Mouse (Mus musculus) spleen, adult 2 months (tissue): ENCODE data around the gene Syt3. TPM values are rescaled to one million over a fixed set of nuclear protein-coding genes. Genes with fewer than 3 reads are reported as not detected.

Experiments
- DNase-seq, 2 experiments: peaks; one replicate each; pipeline versions ENCODE4 v3.0.0 to v3.0.0-alpha.2; 2012 to 2021; ENCODE audit warnings: low spot score in 2 of 2, low read depth in 1 of 2
- H3K27ac ChIP-seq: fragments of 200-500 bp; 2 replicates; pipeline ENCODE4 v1.5.1; 2012; ENCODE audit warnings: low read length, inconsistent platforms; ENCODE audit not compliant: insufficient read depth
- H3K27me3 ChIP-seq: fragments of 200-500 bp; 2 replicates; pipeline ENCODE4 v1.6.1; 2012; ENCODE audit warnings: mild to moderate bottlenecking, moderate library complexity, low read length, inconsistent platforms; ENCODE audit not compliant: control insufficient read depth, insufficient read depth
- H3K36me3 ChIP-seq: fragments of 200-500 bp; 2 replicates; pipeline ENCODE4 v1.6.1; 2012; ENCODE audit warnings: mild to moderate bottlenecking, low read length, inconsistent platforms; ENCODE audit not compliant: control insufficient read depth, insufficient read depth
- H3K4me1 ChIP-seq: fragments of 200-500 bp; 2 replicates; pipeline ENCODE4 v1.6.1; 2011; ENCODE audit warnings: inconsistent platforms; ENCODE audit not compliant: control insufficient read depth, insufficient read depth, insufficient read length
- H3K4me3 ChIP-seq: fragments of 200-500 bp; 2 replicates; pipeline ENCODE4 v1.5.1; 2011; ENCODE audit warnings: mild to moderate bottlenecking, inconsistent platforms; ENCODE audit not compliant: insufficient read depth, insufficient read length; ENCODE audit errors: extremely low read depth
- CTCF ChIP-seq: fragments of 200-500 bp; IDR thresholded peaks from 2 replicates; pipeline ENCODE4 v1.5.1; 2011; ENCODE audit warnings: mild to moderate bottlenecking, inconsistent platforms; ENCODE audit not compliant: insufficient read depth, insufficient read length, insufficient replicate concordance; ENCODE audit errors: extremely low read depth
- POLR2A ChIP-seq: fragments of 200-500 bp; IDR thresholded peaks from 2 replicates; pipeline ENCODE4 v1.6.1; 2011; ENCODE audit warnings: low read depth, low read length, inconsistent platforms
- WGBS: fragments of 180-500 bp; shearing (Covaris S2); methylation state at CpG from one replicate; pipeline ENCODE4 v1.1.7; 2018; 5-methylcytosine and 5-hydroxymethylcytosine counted together
- polyA plus RNA-seq: library from polyadenylated mRNA; depleted of rRNA; stranded (reverse); fragments of >200 nt; gene quantifications from 2 replicates; pipeline ENCODE4 v1.2.3, GENCODE M21; 2012

The Syt3 gene
- polyA plus RNA-seq, 1 experiment: 1.2 TPM

GRCm38 (mm10) chr7:44429534-44430488, 45.9 kb downstream of the Syt3 start:
- 15% methylated on average over 32 of the region's 32 CpGs for WGBS
- peaks cover 20% of the 10 kb centered on the region for H3K27me3 ChIP-seq
- TF ChIP-seq POLR2A: no peak
- TF ChIP-seq CTCF: no peak
- H3K4me1 ChIP-seq: no peaks in the 10 kb centered on the region
- DNase-seq: no peak
- no peaks in the 10 kb centered on the region for H3K36me3 ChIP-seq
- H3K27ac ChIP-seq: no peak overlapping the region
- no peak overlapping the region for H3K4me3 ChIP-seq

GRCm38 (mm10) chr7:44432550-44432949, 48.6 kb downstream of the Syt3 start:
- H3K27me3 ChIP-seq: peaks cover 19% of the 10 kb centered on the region
- DNase-seq: no peak
- 81% methylated on average over 6 of the region's 6 CpGs for WGBS
- TF ChIP-seq POLR2A (no peak), CTCF (no peak)
- H3K36me3 ChIP-seq: no peaks in the 10 kb centered on the region
- no peak overlapping the region for H3K4me3 ChIP-seq
- H3K4me1 ChIP-seq: no peaks in the 10 kb centered on the region
- H3K27ac ChIP-seq: no peak overlapping the region

- no peak for DNase-seq
- WGBS: 13% methylated on average over 7 of the region's 7 CpGs
- no peaks in the 10 kb centered on the region for H3K4me1 ChIP-seq
- no peak for TF ChIP-seq CTCF
- TF ChIP-seq POLR2A: no peak
- H3K4me3 ChIP-seq: no peak overlapping the region
- peaks cover 13% of the 10 kb centered on the region for H3K27me3 ChIP-seq
- H3K36me3 ChIP-seq: no peaks in the 10 kb centered on the region
- no peak overlapping the region for H3K27ac ChIP-seq
Observed at GRCm38 (mm10) chr7:44433371-44433770, 49.5 kb downstream of the Syt3 start.

GRCm38 (mm10) chr7:44434089-44434488, 50.2 kb downstream of the Syt3 start:
- peaks cover 8% of the 10 kb centered on the region for H3K27me3 ChIP-seq
- no peak for DNase-seq
- H3K27ac ChIP-seq: no peak overlapping the region
- WGBS: 69% methylated on average over 9 of the region's 9 CpGs
- no peak overlapping the region for H3K4me3 ChIP-seq
- no peaks in the 10 kb centered on the region for H3K36me3 ChIP-seq
- H3K4me1 ChIP-seq: no peaks in the 10 kb centered on the region
- no peak for TF ChIP-seq POLR2A
- TF ChIP-seq CTCF: no peak

GRCm38 (mm10) chr7:44435796-44436195, 51.9 kb downstream of the Syt3 start:
- H3K27ac ChIP-seq: no peak overlapping the region
- no peaks in the 10 kb centered on the region for H3K27me3 ChIP-seq
- H3K4me3 ChIP-seq: no peak overlapping the region
- H3K36me3 ChIP-seq: no peaks in the 10 kb centered on the region
- 68% methylated on average over 5 of the region's 5 CpGs for WGBS
- H3K4me1 ChIP-seq: no peaks in the 10 kb centered on the region
- TF ChIP-seq CTCF: no peak
- no peak for TF ChIP-seq POLR2A
- DNase-seq: no peak

GRCm38 (mm10) chr7:44436267-44436666, 52.4 kb downstream of the Syt3 start:
- Histone ChIP-seq H3K36me3 (no peaks in the 10 kb centered on the region), H3K27ac (no peak overlapping the region), H3K4me1 (no peaks in the 10 kb centered on the region), H3K27me3 (0 out of 2 replicates have a peak, but pooled peaks cover under 1% of the 10 kb centered on the region), H3K4me3 (no peak overlapping the region)
- WGBS: 0% methylated on average over 1 of the region's 1 CpGs
- DNase-seq: no peak
- TF ChIP-seq CTCF: no peak
- no peak for TF ChIP-seq POLR2A

- H3K27me3 ChIP-seq: 0 out of 2 replicates have a peak, but pooled peaks cover 5% of the 10 kb centered on the region
- DNase-seq: no peak
- no peak overlapping the region for H3K4me3 ChIP-seq
- TF ChIP-seq POLR2A (no peak), CTCF (no peak)
- no peaks in the 10 kb centered on the region for H3K36me3 ChIP-seq
- no peak overlapping the region for H3K27ac ChIP-seq
- 40% methylated on average over 1 of the region's 1 CpGs for WGBS
- H3K4me1 ChIP-seq: no peaks in the 10 kb centered on the region
Observed at GRCm38 (mm10) chr7:44437188-44437587, 53.3 kb downstream of the Syt3 start.
